Mouse (Mus musculus): ENCODE data around the gene Pde3a.
A peak's percentile ranks its signal among the peaks of the same experiment; 100 is the strongest.
"Not testable (repeated sequence)": the region's sequence is repeated elsewhere in the genome, so short reads cannot be mapped to it uniquely, and the experiment has no call there.

Pde3a gene

DNA sequence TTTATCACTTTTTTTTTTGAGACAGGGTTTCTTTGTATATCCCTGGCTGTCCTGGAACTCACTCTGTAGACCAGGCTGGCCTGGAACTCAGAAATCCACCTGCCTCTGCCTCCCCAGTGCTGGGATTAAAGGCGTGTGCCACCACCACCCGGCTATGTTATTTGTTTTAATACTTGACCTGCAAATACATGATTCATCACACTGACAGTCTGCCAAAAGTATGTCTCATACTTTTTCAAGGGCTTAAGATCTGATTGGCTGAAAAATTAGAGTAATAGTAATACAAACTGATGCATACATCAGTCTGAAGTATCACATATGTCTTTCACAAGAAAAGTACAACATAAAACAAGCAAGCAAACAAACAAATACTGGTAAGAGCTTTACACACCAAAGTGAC lies 78.1 kb downstream of the Pde3a start:
- DNase-seq (ENCODE audit: low spot score in 2 of 2), result not testable (repeated sequence)

DNA sequence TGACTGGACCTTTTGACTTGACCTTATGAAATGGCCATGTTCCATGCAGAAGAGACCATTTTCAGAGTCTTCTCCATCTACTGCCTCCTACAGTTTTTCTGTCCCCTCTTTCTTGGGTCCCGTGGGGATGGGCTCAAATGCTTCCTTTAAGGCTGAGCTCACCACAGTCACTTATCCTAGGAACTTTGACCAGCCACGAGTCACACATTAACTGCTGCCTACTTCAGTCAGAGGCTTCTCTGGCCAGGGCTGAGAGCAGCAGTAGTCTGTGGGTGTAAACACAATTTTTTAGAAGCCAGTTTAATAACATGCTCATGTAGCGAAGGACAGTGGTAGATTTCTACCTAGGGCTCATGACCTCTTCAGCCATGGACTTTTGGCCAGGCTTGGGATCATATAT lies 79.0 kb downstream of the Pde3a start:
- DNase-seq (ENCODE audit: low spot score in 2 of 2), result no peak

DNA sequence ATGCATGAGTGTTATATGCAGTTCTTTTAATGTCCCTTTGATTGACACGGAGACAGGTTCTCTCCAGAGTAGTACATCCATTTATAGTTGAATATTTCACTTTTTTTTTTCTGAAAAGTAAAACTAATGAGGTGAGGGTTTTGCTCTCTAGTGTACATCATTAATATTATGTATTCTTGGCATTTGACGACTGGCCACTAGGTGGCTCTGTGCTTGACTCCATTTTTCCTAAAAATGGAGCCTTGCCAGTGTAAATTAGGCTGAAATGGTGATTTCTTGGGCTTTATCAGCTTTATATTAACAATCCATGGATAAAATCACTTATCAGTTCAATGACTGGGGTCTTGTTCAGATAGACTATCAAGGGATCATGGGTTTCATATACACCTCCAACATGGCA lies 82.4 kb downstream of the Pde3a start:
- DNase-seq (ENCODE audit: low spot score in 2 of 2), result no peak

DNA sequence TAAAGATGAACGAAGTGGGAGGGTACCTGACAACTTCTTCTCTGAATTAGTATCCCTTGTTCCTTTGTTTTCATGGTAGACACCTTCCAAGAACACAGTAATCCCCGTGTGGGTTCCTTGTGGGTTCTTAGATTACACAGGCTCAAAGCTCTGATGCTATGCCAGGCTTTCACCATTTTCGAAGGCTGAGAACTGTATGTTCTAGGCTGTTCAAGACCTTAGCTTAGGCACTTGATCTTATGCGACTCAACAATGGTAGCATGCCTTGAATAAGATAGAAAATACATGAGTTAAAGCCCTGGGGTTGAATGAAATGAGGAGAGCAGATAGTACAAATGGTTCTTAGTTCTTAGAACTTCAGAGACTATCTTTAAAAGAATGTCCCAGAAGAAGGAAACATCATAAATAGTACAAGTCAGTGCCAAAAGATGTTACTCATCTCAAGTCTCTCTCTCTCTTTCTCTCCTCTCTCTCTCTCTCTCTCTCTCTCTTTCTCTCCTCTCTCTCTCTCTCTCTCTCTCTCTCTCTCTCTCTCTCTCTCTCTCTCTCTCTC lies 83.6 kb downstream of the Pde3a start:
- DNase-seq (ENCODE audit: low spot score in 2 of 2), result no peak

DNA sequence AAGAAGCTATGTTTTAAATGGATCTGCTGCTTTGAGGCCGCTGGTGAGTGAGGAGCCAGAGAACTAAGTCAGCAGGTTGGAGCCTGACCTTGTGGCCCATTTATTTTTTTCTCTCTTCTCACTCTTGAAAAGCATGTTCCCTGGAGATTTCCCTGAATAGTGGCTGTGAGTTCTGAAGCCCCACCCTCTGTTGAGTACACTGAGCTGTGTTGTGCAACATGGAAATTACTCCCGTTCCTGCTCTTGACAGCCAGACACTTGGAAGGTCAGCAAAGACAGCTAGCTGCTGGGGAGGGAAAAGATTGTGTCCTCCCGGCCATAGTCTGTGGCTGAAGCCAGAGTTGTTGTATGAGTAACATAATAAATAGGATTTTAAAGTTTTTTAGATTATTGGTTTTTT lies 84.2 kb downstream of the Pde3a start:
- peak; percentile 90 for DNase-seq (ENCODE audit: low spot score in 2 of 2)

DNA sequence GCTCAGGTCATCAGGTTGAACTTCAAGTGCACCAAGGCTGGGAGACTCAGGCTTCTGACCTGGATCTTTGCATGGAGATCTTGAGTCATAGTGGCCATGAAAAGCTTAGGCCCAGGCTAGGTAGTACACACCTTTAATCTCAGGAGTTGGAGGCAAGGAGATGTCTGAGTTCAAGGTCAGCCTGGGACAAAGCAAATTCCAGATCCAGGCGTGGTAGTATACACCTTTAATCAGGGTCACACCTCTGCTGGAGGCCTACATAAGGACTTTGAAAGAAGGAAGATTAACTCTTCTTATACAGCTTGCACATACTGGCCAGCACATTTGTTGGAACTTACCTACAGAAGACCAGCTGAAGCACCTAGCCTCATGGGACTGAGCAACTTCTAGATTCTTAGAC lies 86.8 kb downstream of the Pde3a start:
- DNase-seq (ENCODE audit: low spot score in 2 of 2), result no peak

DNA sequence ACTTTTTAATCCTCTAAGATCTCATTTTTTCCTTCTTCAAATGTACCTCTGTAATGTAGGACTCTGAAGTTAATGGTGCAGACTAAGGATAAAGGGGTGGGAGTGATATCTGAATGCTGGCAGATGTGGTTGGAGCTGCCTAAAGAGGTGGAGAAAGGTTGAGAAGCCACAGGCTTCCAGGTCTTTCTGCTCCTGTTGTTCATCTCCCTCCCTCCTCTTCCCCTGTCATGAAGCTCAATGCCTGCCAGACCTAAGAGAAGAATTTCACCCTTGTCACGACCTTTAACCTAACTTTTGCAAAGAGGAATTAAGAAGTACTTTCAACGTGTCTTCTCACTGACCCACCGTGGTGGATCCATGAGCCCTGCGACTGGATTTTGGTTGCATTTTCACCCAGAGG lies 87.4 kb downstream of the Pde3a start:
- DNase-seq (ENCODE audit: low spot score in 2 of 2), result no peak

DNA sequence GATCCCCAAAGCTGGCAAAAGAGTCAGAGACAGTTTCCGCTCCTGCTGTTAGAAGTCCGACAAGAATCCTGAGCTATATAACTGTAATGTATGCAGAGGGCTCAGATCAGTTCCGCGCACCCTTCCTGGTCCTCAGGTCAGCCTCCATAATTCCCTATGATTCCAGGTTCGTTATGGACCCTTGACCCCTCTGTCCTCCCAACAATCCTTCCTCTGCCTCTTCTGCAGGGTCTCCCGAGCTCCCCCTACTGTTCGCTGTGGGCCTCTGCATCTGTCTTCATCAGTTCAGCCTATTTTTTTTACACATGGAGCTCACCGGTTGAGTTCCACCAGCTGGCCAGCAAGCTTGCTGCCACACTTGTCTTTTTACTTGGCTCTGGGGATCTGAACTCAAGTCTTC lies 88.6 kb downstream of the Pde3a start:
- no peak for DNase-seq (ENCODE audit: low spot score in 2 of 2)

DNA sequence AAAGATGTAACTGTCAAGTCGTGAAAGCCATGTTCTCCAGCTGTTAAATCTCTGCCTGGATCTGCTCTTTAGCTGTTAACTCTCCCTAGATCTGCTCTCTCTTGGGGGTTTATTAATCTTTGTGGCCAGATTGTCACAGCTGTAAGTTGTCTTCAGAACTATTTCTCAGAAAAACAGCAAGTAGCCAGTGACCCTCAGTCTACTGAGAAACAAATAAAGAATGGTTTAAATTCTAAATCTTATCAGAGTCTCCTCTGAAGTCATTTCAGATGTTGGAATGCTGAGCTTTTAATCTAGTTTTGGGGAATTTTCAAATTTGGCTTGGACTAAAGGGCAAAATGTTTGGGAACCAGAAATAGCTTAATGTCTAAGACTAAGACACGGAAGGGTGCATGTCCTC lies 92.3 kb downstream of the Pde3a start:
- DNase-seq (ENCODE audit: low spot score in 2 of 2), result peak in 1 of 2 experiments; percentile 18

DNA sequence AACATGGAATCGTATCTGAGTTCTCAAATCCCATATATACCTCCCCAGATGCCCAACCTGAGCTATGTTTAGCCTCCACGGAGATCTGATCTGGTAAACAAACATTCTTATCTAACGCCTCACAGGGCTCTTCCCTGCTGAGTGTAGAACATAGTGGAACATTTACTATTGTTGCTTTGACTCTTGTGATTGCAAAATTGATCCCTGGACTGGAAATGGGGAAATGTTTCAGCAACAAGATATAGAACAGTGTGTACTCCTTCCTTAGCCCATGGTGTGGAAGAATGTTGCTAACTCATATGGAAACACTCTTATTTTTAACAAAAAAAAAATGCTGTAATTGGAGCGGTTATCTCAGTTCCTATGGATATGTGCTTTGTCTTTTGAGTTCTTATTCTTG lies 98.8 kb downstream of the Pde3a start:
- no peak for DNase-seq (ENCODE audit: low spot score in 2 of 2)

DNA sequence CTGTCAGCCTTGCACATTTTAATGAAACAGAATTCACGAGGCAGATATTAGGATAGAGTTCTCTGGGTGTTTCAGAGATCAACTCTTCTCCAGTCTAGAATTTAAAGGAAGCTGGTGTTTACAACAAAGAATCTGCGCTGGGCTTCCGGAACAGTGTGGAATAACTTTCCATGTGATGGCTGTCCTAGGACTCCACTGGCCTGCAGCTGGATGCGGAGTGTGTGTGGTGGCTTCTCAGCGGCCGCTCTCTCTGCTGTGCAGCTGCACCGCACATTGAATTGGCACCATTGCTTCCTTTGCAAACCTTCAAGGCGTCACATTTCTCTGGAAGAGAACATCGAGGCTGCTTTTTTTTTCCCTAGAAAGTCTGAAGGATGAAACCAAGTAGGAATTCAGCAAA lies 99.5 kb downstream of the Pde3a start:
- no peak for DNase-seq (ENCODE audit: low spot score in 2 of 2)

DNA sequence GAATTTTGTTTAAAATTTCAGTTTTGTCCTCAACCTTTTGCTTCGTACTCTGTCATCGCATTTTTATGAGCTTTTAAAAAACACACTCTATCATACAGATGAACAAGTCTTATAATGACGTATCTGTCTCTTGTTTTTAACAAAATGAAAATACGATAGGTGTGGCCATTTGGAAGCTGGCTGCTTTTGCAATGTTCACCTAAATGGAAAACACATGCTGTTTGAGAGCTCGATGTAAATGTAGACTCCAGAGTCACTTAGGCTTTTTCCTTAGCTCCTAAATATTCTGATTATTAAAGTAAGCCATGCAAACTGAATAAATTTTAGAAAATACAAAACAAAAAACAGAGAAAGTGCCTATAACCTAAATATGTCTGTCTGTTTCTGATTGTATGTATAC lies 101.2 kb downstream of the Pde3a start:
- no peak for DNase-seq (ENCODE audit: low spot score in 2 of 2)

DNA sequence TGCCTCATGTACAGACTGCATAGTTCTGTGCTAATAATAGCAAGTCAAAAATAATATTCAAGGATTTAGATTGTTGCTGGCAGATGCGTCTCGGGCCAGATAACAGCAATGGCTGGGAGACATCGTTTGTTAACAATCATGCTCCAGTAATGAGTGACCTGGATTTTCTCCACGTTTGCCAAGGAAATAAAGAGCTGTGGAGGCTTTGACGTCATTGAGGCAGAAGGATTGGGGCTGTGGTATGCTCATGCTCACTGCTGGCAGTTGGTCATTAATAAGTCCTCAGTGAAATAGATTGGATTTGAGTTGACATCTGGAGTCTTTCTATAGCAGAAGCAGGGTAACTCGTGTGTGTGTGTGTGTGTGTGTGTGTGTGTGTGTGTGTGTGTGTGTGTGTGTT lies 103.2 kb downstream of the Pde3a start:
- DNase-seq (ENCODE audit: low spot score in 2 of 2), result no peak

DNA sequence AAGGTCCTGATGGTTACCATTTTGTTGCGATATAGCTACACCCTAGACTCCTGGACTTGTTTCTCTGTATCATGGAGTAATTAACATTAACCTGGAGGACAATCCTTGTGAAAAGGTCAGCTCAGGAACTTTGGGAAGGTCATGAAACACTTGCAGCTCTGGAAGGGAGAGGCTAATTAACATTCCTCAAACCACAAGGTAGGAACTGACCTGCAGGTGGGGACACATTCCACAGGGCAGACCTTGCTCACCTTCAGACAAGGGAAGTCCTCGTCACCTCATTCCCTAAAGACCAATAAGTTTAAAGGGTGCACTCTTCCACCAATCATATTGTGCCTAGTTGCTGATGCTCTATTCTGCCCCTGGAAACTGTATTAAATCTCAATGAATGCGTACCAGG lies 114.6 kb downstream of the Pde3a start:
- no peak for DNase-seq (ENCODE audit: low spot score in 2 of 2)

DNA sequence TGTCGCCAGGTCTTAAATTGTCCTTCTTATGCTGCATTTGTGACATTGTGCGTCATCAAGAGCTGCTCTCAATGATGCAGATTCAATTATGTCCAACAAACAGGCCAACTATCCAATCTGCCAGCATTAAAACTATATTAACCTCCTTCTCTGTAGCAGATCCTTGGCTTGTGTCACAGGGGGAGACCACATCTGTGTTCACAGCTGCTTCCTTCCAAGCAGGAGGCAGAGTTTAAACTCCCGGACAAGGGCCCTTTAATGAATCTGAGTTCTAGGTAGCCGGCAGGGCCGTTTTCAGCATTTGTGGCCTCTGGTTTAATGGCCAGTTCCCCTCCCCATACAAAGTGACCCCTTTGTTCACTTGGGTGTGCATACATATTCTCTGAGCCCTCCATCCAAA lies 118.0 kb downstream of the Pde3a start:
- no peak for DNase-seq (ENCODE audit: low spot score in 2 of 2)

DNA sequence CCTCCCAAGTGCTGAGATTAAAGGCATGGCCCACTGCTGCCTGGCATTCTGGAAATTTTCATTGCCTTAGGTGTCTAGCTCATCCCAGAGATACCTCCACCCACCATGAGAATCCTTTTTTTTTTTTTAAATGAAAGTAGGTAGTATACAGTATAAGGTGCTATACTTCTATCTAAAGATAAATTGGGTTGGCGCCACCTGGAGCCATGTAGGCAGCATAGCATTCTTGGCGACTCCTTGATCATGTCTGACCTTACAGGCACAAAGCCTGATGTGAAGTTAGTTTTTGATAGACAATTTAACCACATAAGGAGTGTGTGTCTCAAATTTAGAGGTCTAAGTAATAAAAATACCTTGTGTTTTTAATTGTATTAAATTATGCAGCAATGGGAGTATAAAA lies 123.6 kb downstream of the Pde3a start:
- DNase-seq (ENCODE audit: low spot score in 2 of 2), result no peak

DNA sequence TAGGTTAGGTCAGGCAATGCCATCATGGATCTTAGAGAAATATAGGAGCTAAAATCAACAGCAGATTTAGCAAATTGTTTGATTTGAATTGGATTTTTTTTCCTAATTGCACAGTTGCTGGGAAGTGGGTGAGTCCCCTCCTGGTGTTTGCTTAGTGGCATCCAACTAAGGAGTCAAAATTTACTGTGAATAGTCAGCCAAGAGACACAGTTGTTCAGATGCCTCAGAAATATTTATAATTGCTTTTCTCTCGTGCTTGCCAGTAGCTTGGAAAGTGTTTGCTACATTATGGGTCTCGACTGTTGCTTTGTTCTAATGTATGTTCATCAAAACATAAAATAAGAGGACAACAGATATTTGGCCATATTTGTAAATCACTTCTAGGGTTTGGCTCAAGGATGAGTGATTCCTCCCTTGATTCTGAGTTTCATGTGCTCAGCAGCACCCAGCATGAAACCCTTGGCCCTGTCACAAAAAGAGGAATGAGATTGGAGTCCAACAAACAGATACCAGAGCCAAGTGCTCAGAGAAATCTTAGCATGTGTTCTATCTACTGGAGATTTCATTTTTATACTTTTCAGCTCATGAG lies 125.5 kb downstream of the Pde3a start:
- peak; percentile 29 to 41 for DNase-seq (ENCODE audit: low spot score in 2 of 2)

DNA sequence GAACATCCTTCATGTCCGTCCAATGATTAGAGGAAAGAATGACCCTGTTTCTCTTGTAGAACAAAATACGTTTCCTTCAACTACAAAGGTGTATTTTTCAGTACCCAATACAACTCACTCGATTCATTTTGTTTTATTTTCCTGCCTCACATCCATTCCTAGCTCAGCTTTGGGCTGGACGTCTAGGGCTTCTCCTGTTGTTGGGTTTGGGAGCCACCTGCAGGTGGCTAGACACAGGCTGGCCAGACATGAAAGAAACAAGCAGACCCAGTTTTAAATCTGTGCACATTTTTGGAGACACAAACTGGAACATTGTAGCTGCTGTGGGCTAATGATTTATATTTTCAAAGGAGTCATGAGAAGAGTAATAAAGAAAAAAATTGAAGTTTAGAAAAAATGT lies 126.1 kb downstream of the Pde3a start:
- no peak for DNase-seq (ENCODE audit: low spot score in 2 of 2)

DNA sequence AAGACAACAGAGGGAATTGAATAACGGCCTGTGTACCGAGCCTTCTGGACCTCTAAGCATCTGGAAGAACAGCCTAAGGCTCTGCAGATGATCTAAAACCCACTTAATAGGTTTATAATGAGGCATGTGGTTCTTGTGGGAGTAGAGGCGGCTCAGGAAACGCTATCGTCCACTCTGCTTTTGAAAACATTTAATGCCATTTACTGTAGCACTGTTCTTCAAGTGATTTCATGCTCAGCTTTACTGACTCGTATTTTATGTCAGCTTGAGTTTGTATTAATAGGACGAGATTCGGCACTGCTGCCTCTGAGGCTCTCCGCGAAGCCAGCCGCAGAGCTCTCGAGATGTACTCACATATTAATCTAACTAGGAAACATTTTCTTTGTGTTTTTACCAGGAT lies 131.9 kb downstream of the Pde3a start:
- no peak for DNase-seq (ENCODE audit: low spot score in 2 of 2)

DNA sequence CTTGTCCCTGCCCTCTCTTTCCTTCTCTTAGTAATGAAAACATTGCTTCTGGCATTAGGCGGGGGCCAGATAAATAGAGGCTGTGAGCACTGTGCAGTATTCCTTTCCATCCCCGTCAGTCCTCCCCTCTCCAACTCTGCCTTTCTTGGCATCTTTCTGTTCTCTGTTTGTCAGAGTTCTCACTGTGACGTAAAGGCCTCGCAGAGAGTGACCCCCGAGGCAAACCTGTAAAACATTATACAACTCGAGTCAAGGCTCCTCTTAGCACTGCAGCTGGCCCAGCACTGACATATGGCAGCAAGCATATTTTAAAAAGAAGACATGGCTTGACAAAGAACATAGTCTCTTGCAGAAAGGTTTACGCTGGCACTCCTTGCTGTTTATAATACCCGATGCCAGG lies 132.4 kb downstream of the Pde3a start:
- peak; percentile 34 to 46 for DNase-seq (ENCODE audit: low spot score in 2 of 2)

DNA sequence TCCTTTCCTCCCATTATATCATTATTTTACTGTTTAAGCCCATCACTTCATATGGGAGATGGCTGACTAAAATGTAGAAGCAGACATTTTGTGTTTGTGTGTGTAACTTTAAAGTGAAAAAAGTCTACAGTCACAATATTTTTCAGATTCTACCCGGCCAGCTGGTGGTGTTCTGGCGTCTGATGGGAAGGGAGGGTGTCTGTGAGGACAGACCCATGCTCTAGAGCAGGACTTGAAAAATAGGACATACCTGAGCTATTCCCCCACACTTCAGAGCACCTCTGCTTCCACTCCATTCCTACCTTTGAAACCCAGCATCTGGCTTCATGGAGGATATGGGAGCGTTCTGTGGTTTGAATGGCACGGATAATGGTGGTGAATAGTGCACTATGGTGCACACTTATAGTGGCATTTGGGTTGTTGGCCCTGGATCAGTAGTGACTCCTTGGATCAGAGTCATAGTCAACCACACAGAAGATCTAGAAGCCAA lies 132.9 kb downstream of the Pde3a start:
- DNase-seq (ENCODE audit: low spot score in 2 of 2), result no peak

DNA sequence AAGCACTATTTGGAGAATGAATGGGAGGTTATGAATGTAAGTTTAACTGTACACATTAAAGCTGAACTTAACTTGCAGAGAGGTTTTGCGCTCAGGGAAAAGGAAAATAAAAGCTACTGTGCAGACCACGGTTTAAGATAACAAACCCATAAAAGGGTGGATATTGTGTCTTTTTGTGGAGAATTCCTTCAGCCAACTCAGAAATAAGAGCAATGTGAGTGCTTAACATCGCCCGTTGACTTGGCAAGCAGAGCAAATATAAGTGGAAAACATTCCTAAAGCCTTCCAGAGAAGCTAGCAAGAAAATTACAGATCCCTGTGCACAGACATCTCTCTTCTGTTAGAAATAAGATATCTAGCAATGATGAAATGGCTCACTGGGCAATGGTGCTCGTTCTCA lies 139.0 kb downstream of the Pde3a start:
- DNase-seq (ENCODE audit: low spot score in 2 of 2), result no peak

DNA sequence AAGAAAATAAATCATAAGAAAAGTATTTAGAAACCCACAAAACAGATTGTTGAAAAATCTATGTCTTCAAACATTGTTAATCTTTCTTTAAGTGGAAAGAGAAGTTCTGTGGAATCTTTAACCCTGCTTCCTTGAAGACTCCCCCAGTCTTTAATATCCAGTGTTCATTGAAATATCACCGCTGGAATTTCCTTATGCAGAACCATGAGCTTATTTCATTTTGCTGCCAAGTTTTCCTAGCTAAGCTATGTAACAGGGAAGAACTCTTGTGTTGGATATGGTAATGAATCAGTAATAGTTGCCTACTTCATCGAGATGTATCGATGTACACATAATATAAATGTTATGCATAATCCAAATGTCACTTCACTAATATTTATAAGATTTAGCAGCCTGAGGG lies 146.9 kb downstream of the Pde3a start:
- no peak for DNase-seq (ENCODE audit: low spot score in 2 of 2)

DNA sequence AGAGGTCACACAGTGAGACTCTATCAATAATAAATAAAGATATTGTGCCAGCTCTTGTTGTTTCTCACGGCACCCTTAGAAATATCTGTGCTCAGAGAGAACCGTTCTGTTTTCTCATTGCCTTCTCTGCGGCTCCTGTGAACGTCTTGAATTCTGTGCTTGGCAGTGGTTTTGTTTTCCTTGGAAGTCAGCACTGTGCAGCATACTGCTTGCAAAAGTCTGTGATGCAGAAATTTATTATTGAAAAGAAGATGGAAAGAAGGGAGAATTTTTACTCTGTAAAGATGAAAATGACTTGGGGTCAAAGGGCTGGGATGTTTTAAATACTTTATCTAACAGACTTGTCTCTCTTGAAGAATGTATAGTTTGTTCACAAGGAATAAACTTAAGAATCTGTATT lies 150.3 kb downstream of the Pde3a start:
- peak; percentile 37 to 64 for DNase-seq (ENCODE audit: low spot score in 2 of 2)

Measured in heart, adult 9 months (tissue).